Mouse (Mus musculus) spleen, postnatal 0 days (tissue): ENCODE results near the gene Kctd2. TPM values are rescaled to one million over a fixed set of nuclear protein-coding genes. Genes with fewer than 3 reads are reported as not detected.

ENCODE experiments used
- polyA plus RNA-seq: library from polyadenylated mRNA; unstranded; fragments of >200 nt; fragmentation: Nextera tagmentation; extraction: Ambion mirVana; gene quantifications from 2 replicates; pipeline ENCODE4 v1.2.1, GENCODE M21; 2015

Gene Kctd2
- polyA plus RNA-seq = 9.5 and 13.2 TPM in 2 replicates

DNA sequence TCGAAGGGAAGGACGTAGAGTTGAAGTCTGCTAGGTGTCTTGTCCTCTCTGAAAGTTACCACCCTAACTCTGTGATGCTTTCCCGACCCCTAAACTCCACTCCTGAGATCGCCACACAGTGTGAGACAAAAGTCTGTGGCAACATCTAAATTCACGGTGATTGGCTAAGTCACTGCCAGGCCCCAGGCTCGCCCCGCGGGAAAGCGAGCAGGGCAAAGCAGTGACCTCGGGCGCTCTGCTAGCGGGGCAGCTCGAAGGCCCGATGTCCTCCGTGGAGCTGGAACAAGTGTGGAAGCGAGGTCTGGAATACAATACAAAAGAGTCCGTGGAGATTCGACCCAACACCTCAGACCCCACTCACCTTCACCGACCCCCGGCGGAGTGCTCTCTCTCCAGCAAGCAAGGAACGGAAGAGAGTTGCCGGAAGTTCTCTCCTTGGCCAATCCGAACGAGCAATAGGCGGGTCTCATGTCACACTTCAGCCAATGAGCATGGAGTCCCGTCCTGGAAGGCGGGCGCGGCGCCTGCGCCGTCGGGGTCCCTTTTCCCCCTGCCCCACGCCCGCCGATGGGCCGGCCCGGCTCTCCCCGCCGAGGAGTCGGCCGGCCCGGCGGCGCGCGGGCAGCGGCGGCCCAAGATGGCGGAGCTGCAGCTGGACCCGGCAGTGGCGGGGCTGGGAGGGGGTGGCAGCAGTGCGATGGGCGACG lies at the start of gene Kctd2, which contains the start of gene Atp5h:
TSS of gene Kctd2 (plus strand) at position 598 of the 707 bp plus-strand sequence.
TSS of gene Atp5h (minus strand) at position 432 of the 707 bp plus-strand sequence.

GRCm38 (mm10) chr11:115381743-115382539 lies 38.0 kb upstream of the Kctd2 start, which contains the start of gene Cdr2l:
TSS of gene Cdr2l (plus strand) at chr11:115381916.

GRCm38 (mm10) chr11:115403338-115404124 lies 16.4 kb upstream of the Kctd2 start, which contains the start of gene Mrpl58:
TSS of gene Mrpl58 (plus strand) at chr11:115403752.

GRCm38 (mm10) chr11:115439906-115440595 lies 20.1 kb downstream of the Kctd2 start, which contains the start of gene Trim80:
TSS of gene Trim80 (plus strand) at chr11:115440545.

DNA sequence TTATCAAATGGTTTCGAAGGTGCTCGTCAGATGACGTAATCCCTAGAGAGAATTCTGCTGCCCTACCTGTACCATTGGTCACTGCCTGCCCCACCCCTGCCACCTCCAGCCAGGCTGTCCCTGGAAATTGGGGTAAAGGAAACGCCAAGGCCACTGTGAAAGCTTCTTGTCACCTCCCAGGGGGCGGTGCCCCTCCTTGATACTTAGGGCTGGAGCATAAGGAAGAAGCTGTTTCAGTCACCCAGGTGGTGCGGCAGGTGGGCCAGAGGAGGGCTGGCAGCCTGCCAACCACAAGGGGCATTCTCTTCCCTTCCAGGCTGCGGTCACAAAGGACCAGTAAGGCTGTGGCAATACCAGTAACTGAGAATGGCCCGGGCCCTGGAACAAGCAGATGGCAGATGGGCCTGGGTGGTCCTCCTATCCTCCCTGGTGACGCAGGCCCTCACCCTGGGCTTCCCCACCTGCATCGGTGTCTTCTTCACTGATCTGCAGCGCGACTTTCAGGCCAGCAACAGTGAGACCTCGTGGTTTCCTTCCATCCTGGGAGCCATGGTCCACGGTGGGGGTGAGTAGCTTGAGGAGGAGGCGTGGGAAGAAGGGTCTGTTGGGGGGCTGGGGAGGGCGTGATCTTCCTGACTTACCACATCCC lies 42.4 kb downstream of the Kctd2 start, which contains the start of gene Slc16a5:
TSS of gene Slc16a5 (plus strand) at position 232 of the 649 bp plus-strand sequence.

GRCm38 (mm10) chr11:115475025-115475757 lies 55.3 kb downstream of the Kctd2 start, which contains the start of gene Armc7:
TSS of gene Armc7 (plus strand) at chr11:115475667.

Other genes with a start within 250 kb of the Kctd2 start
- 4.7 and 7.3 TPM in 2 replicates for gene Tmem104, start 232.6 kb upstream of the Kctd2 start, polyA plus RNA-seq
- gene Nat9, start 232.3 kb upstream of the Kctd2 start, polyA plus RNA-seq = 14.3 and 14.4 TPM in 2 replicates
- gene Grin2c, start 152.9 kb upstream of the Kctd2 start, polyA plus RNA-seq = 0.07 and 0.08 TPM in 2 replicates
- gene Fdxr, start 143.1 kb upstream of the Kctd2 start, polyA plus RNA-seq = 9.7 and 10.0 TPM in 2 replicates
- gene Fads6, start 122.5 kb upstream of the Kctd2 start, polyA plus RNA-seq = 0.24 and 0.33 TPM in 2 replicates
- not detected in 2 replicates for gene Otop2, start 113.0 kb upstream of the Kctd2 start, polyA plus RNA-seq
- 0.65 and 0.70 TPM in 2 replicates for gene Ush1g, start 98.1 kb upstream of the Kctd2 start, polyA plus RNA-seq
- not detected in 2 replicates for gene Otop3, start 85.4 kb upstream of the Kctd2 start, polyA plus RNA-seq
- 1.3 and 2.2 TPM in 2 replicates for gene Hid1, start 52.4 kb upstream of the Kctd2 start, polyA plus RNA-seq
- 2.9 and 4.3 TPM in 2 replicates for gene Cdr2l, start 38.2 kb upstream of the Kctd2 start, polyA plus RNA-seq
- gene Mrpl58, start 16.4 kb upstream of the Kctd2 start, polyA plus RNA-seq = 80.9 and 91.3 TPM in 2 replicates
- 692 and 747 TPM in 2 replicates for gene Atp5h, start 166 bp upstream of the Kctd2 start, polyA plus RNA-seq
- gene Trim80, start 20.4 kb downstream of the Kctd2 start, polyA plus RNA-seq = not detected in 2 replicates
- gene Slc16a5, start 42.3 kb downstream of the Kctd2 start, polyA plus RNA-seq = 0.08 and 0.19 TPM in 2 replicates
- gene Armc7, start 55.5 kb downstream of the Kctd2 start, polyA plus RNA-seq = 7.4 and 8.5 TPM in 2 replicates
- gene Nt5c, start 71.7 kb downstream of the Kctd2 start, polyA plus RNA-seq = 83.3 and 90.8 TPM in 2 replicates
- gene Jpt1, start 94.3 kb downstream of the Kctd2 start, polyA plus RNA-seq = 280 and 285 TPM in 2 replicates
- 581 and 592 TPM in 2 replicates for gene Sumo2, start 116.1 kb downstream of the Kctd2 start, polyA plus RNA-seq
- 133 and 153 TPM in 2 replicates for gene Nup85, start 144.3 kb downstream of the Kctd2 start, polyA plus RNA-seq
- 48.3 and 49.0 TPM in 2 replicates for gene Mrps7, start 183.8 kb downstream of the Kctd2 start, polyA plus RNA-seq
- gene Gga3, start 183.9 kb downstream of the Kctd2 start, polyA plus RNA-seq = 8.6 and 8.9 TPM in 2 replicates
- 40.0 and 42.2 TPM in 2 replicates for gene Mif4gd, start 192.8 kb downstream of the Kctd2 start, polyA plus RNA-seq
- gene Slc25a19, start 208.2 kb downstream of the Kctd2 start, polyA plus RNA-seq = 12.7 and 15.1 TPM in 2 replicates